Mouse (Mus musculus): Measurements from ENCODE around the gene Adm2. TPM values are rescaled to one million over a fixed set of nuclear protein-coding genes. Genes with fewer than 3 reads are reported as not detected.

Adm2 gene
- total RNA-seq, 2 experiments from 2014 or later = not detected

DNA sequence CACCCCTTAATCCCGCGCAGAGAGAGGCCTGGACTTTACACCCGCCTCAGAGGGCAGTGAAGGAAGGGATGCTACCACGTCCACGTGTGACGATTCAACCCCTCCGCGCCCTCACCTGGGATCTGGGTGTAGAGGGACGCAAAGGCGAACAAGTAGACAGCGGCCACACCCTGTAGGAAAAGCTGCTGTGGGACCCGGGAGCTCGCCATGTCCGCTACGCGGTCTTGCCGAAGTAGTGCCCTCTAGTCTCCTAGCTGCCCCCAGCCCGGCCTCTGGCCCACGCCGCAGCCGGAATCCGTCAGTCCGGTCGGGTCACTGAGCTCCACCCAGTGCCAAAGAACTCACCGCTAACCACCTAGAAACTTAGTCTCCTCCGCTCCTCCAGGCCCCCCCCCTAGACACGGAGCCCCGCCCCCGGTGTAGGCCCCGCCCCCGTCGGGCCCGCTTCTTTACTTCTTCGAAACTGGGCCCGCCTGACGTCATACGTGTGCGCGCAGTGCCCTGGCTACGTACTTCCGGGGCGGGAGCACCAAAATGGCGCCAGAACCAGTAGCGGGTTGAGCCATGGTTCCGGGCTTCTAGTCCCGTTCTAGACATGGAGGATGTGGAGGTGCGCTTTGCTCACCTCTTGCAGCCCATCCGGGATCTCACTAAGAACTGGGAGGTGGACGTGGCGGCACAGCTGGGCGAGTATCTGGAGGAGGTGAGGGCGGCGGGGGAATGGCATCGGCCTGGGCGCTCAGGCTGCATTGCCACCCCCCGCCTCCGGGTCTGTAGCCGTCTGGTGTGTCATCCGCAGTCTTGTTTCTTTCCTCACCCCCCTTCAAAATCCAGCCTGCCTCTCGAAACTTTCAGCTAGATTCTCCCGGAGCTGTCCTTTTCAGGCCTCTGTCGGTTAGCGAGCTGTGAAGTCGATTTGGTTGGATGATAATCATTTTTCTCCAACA is 33.0 kb downstream of the Adm2 start, which contains the start of the genes Lmf2 and Ncaph2:
Gene Lmf2 (minus strand): TSS at position 419 of the 947 bp plus-strand sequence.
Gene Ncaph2 (plus strand): TSS at position 479 of the 947 bp plus-strand sequence.
- peak; percentile 92 to 97 for DNase-seq (ENCODE audit: low spot score in 2 of 2)

- peak; percentile 61 to 85 for DNase-seq (ENCODE audit: low spot score in 2 of 2)
These were observed 33.9 kb downstream of the Adm2 start for GRCm38 (mm10) chr15:89356372-89356771.

DNA sequence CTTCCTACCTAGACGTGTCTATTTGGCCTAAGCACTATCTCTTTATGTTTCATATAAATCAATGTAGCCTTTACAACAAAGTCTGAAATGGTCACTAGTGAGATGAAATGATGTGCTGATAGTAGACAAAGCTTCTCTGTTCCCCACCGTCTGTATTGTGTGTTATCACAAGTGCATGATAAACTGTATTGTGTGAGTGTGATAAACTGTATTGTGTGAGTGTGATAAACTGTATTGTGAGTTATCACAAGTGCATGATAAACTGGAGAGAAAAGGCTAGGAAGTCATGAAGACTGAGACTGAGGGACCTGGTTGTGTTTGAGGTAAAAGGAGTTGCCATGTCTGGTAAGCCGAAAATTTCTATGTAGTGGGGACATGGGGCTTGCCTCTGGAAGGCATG is 36.3 kb downstream of the Adm2 start:
- no peak for DNase-seq (ENCODE audit: low spot score in 2 of 2)

- DNase-seq (ENCODE audit: low spot score in 2 of 2) = no peak
These were observed 40.5 kb downstream of the Adm2 start for GRCm38 (mm10) chr15:89363051-89363450.

DNA sequence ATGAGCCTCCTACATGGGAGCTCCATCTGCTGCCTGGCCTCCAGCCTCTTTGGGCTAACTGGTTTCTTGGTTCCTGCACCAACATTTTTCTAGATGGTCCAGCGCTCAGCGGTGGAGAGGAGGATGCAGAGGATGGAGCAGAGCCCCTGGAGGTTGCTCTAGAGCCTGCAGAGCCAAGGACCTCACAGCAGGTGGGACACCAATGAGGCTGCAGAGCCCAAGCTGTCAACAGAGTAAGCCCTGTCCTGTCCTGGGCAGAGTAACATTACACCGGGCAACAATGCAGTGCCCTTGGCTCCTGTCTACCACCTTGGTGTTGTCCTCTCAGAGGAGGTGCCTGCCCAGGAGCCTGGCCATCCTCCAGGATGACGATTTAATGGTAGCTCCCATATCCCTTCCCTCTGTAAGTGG is 42.6 kb downstream of the Adm2 start:
- no peak for DNase-seq (ENCODE audit: low spot score in 2 of 2)

- DNase-seq (ENCODE audit: low spot score in 2 of 2) = no peak
These were observed 49.5 kb downstream of the Adm2 start for GRCm38 (mm10) chr15:89372068-89372467.

GRCm38 (mm10) chr15:89372536-89372935 is 50.0 kb downstream of the Adm2 start:
- no peak for DNase-seq (ENCODE audit: low spot score in 2 of 2)

DNA sequence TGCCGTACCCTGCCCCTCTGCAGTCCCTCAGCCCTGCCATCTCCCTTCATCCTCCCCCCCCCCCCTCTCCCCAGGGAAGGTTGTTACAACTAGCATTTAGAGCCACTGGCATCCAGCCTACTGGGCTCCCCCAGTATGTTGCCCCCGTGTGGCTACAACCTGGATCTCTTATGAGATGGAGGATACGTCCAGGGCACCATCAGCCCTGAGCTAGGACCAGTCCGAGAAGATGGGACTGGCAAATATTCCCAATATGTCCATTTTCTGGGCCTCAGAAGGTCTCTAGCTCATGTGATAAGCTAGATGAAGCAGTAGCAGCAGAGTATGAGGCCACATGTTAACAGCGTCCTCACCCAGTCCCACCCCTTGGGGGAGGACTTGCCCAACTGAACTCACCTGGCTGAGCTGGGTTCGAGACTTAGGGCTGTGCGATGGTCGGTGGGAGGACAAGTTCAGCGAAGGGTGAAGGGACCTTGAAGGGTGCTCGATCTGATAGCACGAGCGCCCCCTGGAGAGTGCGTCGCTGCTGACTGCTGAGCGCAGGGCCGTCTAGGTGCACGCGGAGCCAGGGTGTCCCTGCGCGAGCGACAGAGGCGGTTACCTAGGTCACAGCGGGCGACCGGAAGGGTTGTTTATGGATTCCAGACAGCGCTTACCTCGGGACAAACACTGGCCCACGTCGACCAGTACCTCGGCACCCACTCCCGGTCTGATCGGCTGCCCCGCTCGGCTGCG is 50.7 kb downstream of the Adm2 start:
- DNase-seq (ENCODE audit: low spot score in 2 of 2) = peak; percentile 76 to 86

DNA sequence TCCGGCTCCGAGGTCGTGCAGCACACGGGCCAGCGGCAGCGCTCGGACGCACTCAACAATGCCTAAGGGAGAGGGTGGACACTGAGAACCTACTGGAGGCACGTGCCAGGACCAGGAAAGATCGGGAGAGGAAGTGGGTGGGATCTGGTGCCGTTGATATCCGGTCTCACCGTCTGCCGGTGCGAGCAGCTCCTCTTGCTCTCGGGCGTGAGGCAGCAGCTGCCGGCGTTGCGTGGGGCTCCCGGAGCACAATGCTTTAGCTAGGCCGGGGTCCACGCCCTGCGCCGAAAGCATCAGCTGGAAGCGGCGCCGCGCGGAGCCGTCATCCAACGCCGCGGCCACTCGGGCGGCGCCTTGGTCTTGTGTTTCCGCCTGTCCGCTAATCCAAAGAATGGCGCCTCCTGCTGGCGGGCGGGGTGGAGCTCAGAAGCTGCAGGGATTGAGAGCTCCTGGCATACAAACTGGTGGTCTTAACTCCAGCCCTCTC is 51.3 kb downstream of the Adm2 start, which contains the start of gene Sco2:
Gene Sco2 (minus strand): TSS at position 85 of the 487 bp plus-strand sequence.
- DNase-seq (ENCODE audit: low spot score in 2 of 2) = peak; percentile 93 to 95

Small RNA genes within 50 kb of the gene (microRNA-seq; reads per million reads assigned to microRNA genes)
- not detected for gene Mir6959

Other genes with a start within 250 kb of the Adm2 start
- 10 to 100 TPM; 33.8 to 34.8 TPM for gene Trabd, start 247.6 kb upstream of the Adm2 start, total RNA-seq (2021)
- 10 to 100 TPM; 10.5 to 12.4 TPM for gene Selenoo, start 233.6 kb upstream of the Adm2 start, total RNA-seq (2021)
- gene Tubgcp6, start 199.6 kb upstream of the Adm2 start, total RNA-seq (2021) = 10 to 100 TPM; 13.5 to 16.6 TPM
- gene Hdac10, start 194.0 kb upstream of the Adm2 start, total RNA-seq (2021) = 10 to 100 TPM; 11.2 to 11.8 TPM
- 10 to 100 TPM; 54.4 to 57.3 TPM for gene Mapk12, start 182.0 kb upstream of the Adm2 start, total RNA-seq (2021)
- 1 to 10 TPM; 3.4 to 4.1 TPM for gene Mapk11, start 173.1 kb upstream of the Adm2 start, total RNA-seq (2021)
- gene Plxnb2, start 141.9 kb upstream of the Adm2 start, total RNA-seq (2021) = 10 to 100 TPM; 81.0 to 84.7 TPM
- 1 to 10 TPM; 7.9 to 9.0 TPM for gene Dennd6b, start 126.2 kb upstream of the Adm2 start, total RNA-seq (2021)
- gene Ppp6r2, start 111.2 kb upstream of the Adm2 start, total RNA-seq (2021) = 10 to 100 TPM; 64.2 to 70.0 TPM
- gene Sbf1, start 7.4 kb upstream of the Adm2 start, total RNA-seq (2021) = 10 to 100 TPM; 69.4 to 73.9 TPM
- gene Miox, start 11.7 kb downstream of the Adm2 start, total RNA-seq (2021) = not detected
- 10 to 100 TPM; 45.7 to 47.7 TPM for gene Lmf2, start 32.9 kb downstream of the Adm2 start, total RNA-seq (2021)
- gene Ncaph2, start 33.0 kb downstream of the Adm2 start, total RNA-seq (2021) = 10 to 100 TPM; 83.5 to 87.3 TPM
- 10 to 100 TPM; 11.1 to 12.0 TPM for gene Sco2, start 51.1 kb downstream of the Adm2 start, total RNA-seq (2021)
- gene Tymp, start 54.3 kb downstream of the Adm2 start, total RNA-seq (2021) = under 1 TPM; 0.26 to 0.32 TPM
- gene Odf3b, start 56.6 kb downstream of the Adm2 start, total RNA-seq (2021) = under 1 TPM; 0.44 to 0.71 TPM
- not detected for gene Klhdc7b, start 62.2 kb downstream of the Adm2 start, total RNA-seq (2021)
- gene Syce3, start 87.8 kb downstream of the Adm2 start, total RNA-seq (2021) = not detected
- gene Cpt1b, start 103.1 kb downstream of the Adm2 start, total RNA-seq (2021) = 100 to 1,000 TPM; 189 to 210 TPM
- 1 to 10 TPM in 1 of 2 experiments, under 1 TPM in 1; 0.83 to 1.2 TPM for gene C730034F03Rik, start 106.9 kb downstream of the Adm2 start, total RNA-seq (2021)
- gene Gm44502, start 107.0 kb downstream of the Adm2 start, total RNA-seq (2021) = 1 to 10 TPM; 1.7 TPM
- 10 to 100 TPM; 35.8 to 51.0 TPM for gene Chkb, start 107.2 kb downstream of the Adm2 start, total RNA-seq (2021)
- under 1 TPM; 0.31 to 0.32 TPM for gene Mapk8ip2, start 131.2 kb downstream of the Adm2 start, total RNA-seq (2021)
- gene Arsa, start 154.7 kb downstream of the Adm2 start, total RNA-seq (2021) = 10 to 100 TPM; 13.6 to 15.2 TPM
- gene Shank3, start 176.9 kb downstream of the Adm2 start, total RNA-seq (2021) = 10 to 100 TPM; 30.4 to 35.7 TPM
- gene Acr, start 245.6 kb downstream of the Adm2 start, total RNA-seq (2021) = under 1 TPM; 0.49 to 0.54 TPM

All from gastrocnemius, postnatal 4 days (tissue).